In genomic region chr19:61140342-61141206, GRCm38 (mm10) we compare ENCODE assay signal across 8 mouse cellular contexts. TPM values are rescaled to one million over a fixed set of nuclear protein-coding genes. Genes with fewer than 3 reads are reported as not detected.
A peak's percentile ranks its signal among the peaks of the same experiment; 100 is the strongest.
DNase-seq lines count a peak whose midpoint lies in the region; ATAC-seq lines count a peak whose summit lies in the region.

Gene Zfp950 (minus strand): TSS chr19:61140840.

- intact Hi-C loops in gastrocnemius, postnatal 14 days (cut with DNase I; ENCODE audit: low total_unique reads) = no loop called here
- intact Hi-C loops in left cerebral cortex, postnatal 10 days (cut with DNase I) = no loop called here

- peak; percentile 90 to 96 for DNase-seq in adrenal gland, adult (ENCODE audit: inconsistent age in 2 of 2, low spot score in 1 of 2)
- peak; percentile 93 for DNase-seq in embryo, embryonic 10.5 days (ENCODE audit: low spot score)
- DNase-seq in gastrocnemius, postnatal 14 days = peak; percentile 77
- peak; percentile 83 to 90 for DNase-seq in left cerebral cortex, postnatal 10 days (ENCODE audit: extremely low spot score in 1 of 2, low spot score in 2 of 2)
- DNase-seq in right cerebral cortex, postnatal 25 days = peak; percentile 83
- DNase-seq in urinary bladder, postnatal 4 days (ENCODE audit: low spot score in 2 of 2) = peak; percentile 77 to 78

- peak; percentile 99 for ATAC-seq in inflammation-experienced regulatory T-cells, adult 6 months
- peak; percentile 100 for ATAC-seq in megakaryocyte-erythroid progenitor cell, adult 5-6 weeks (replicated peaks; ENCODE audit: low FRiP score, low TSS enrichment, poor library complexity, severe bottlenecking)

RNA-seq across cellular contexts. Expression of gene Zfp950, which starts in this region (rescaled TPM):
- 1 to 10 TPM; 6.8 to 9.6 TPM for total RNA-seq in gastrocnemius, postnatal 14 days (2021)
- 10 to 100 TPM; 32.9 to 62.0 (median 54.8) TPM for polyA plus RNA-seq in inflammation-experienced regulatory T-cells, adult 6 months (2017; shearing (Covaris generic))
- total RNA-seq in left cerebral cortex, postnatal 10 days (2021) = 10 to 100 TPM; 32.4 to 35.3 TPM
- 34.4 and 40.7 TPM in 2 replicates for total RNA-seq in megakaryocyte-erythroid progenitor cell, adult 5-6 weeks (2014; fragmentation: Nextera tagmentation)
- total RNA-seq in megakaryocyte-erythroid progenitor cell, adult 5-6 weeks (2017) = 27.7 and 48.3 TPM in 2 replicates

Comparison
In these comparisons a context has a peak if more than half of its experiments do, and no peak if none do; other contexts are left out.
1. Peak in every context shown above with its lines: DNase-seq and ATAC-seq.